8 mouse cellular contexts compared by ENCODE assay signal in the genomic region with DNA sequence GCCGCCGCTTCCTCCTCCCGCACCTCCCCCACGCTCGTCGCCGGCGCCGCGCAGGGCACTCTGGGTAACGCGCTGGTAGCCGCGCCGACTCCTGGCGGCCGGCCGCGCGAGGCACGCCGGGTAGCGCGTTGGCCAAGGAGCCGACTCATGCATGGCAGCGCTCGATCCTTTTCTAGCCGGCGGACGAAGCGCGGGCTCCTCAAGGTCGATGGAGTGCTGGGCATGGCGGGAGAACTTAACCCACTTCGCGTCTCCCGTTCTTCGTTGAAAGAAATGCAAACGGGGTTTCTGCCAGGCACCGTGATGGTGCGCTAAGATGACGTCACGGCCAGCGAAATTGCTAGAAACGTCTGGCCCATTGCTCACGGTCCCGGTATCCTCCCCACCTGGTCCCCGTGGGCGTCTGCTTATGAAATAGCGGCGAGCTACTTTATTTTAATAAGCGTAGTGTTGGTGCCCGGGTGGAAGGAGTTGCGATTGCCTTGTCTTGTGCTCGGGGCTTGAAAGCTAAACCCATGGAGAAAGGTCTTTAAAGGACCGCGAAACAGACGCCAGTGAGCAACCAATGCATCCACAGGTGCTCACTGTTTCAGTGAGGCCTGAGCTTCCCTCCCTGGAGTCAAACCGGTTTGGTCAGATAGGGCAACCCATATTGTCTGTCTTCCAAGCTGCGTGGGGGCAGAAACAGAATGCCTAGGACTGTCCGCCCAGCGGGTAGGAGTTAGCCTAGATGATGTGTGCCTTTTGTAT. TPM values are rescaled to one million over a fixed set of nuclear protein-coding genes. Genes with fewer than 3 reads are reported as not detected.
DNase-seq lines count a peak whose midpoint lies in the region; ATAC-seq and TF ChIP-seq lines count a peak whose summit lies in the region.

A gene (minus strand): TSS at position 62 of the 750 bp plus-strand sequence.

- peak; percentile 91 for DNase-seq in MEL (ENCODE audit: low read depth, low spot score)
- DNase-seq in cerebellum, adult 2 months: peak; percentile 92 to 94
- peak; percentile 95 for DNase-seq in forebrain, postnatal 0 days
- DNase-seq in heart, postnatal 4 days: peak; percentile 89
- DNase-seq in layer of hippocampus, adult 8-10 months (ENCODE audit: low spot score in 2 of 2): peak; percentile 82 to 89
- DNase-seq in ovary, adult 18-20 months (ENCODE audit: low spot score): peak; percentile 77
- DNase-seq in thymus, postnatal 0 days (ENCODE audit: low spot score): peak; percentile 89

- no peak for TF ChIP-seq RAD21 in MEL (IDR thresholded peaks at IDR 0.05; ENCODE audit: low read depth, low read length)

- H3K4me1 ChIP-seq in MEL (ENCODE audit: control insufficient read depth in 1 of 2, insufficient read depth in 2 of 2, low read length in 2 of 2): peaks cover 14 to 18% of the 10 kb centered on the region in 2 experiments
- peaks cover 5% of the 10 kb centered on the region; the same call in 1 of the 2 replicates for H3K4me1 ChIP-seq in cerebellum, adult 2 months (ENCODE audit: control insufficient read depth, insufficient read depth, low read length)
- H3K4me1 ChIP-seq in forebrain, postnatal 0 days (ENCODE audit: insufficient read depth): peaks cover 17% of the 10 kb centered on the region
- peaks cover 24% of the 10 kb centered on the region for H3K4me1 ChIP-seq in lung, embryonic 15.5 days

- H3K79me2 ChIP-seq in MEL (ENCODE audit: control insufficient read depth, insufficient read depth, low read length, poor library complexity): peaks cover 46% of the 10 kb centered on the region

- TF ChIP-seq EP300 in MEL (IDR thresholded peaks at IDR 0.05; ENCODE audit: low read depth in 1 of 2, low read length in 2 of 2): peak in 1 of 2 experiments; percentile 34; a peak in 2 of 4 replicates

- H3K4me2 ChIP-seq in forebrain, postnatal 0 days (ENCODE audit: low read depth): peak within 1 kb of the TSS; percentile 79
- peak within 1 kb of the TSS; percentile 79 for H3K4me2 ChIP-seq in lung, embryonic 15.5 days

- under 1% methylated on average over 62 of the region's 62 CpGs for WGBS in cerebellum, adult 2 months
- WGBS in forebrain, postnatal 0 days: 6% methylated on average over 62 of the region's 62 CpGs
- 2% methylated on average over 61 of the region's 62 CpGs for WGBS in lung, embryonic 15.5 days

- ATAC-seq in forebrain, postnatal 0 days: peak; percentile 97
- peak; percentile 96 for ATAC-seq in lung, embryonic 15.5 days (ENCODE audit: borderline replicate concordance, extremely low read depth, low FRiP score, low TSS enrichment)

- peak; percentile 87 to 96; a peak in 3 of 4 replicates for TF ChIP-seq POLR2A in MEL (IDR thresholded peaks at IDR 0.05; ENCODE audit: control insufficient read depth in 1 of 2, insufficient read depth in 1 of 2, low read depth in 1 of 2, low read length in 2 of 2, poor library complexity in 1 of 2)
- peak; percentile 89 for TF ChIP-seq POLR2A in cerebellum, adult 2 months (IDR thresholded peaks at IDR 0.05; ENCODE audit: borderline replicate concordance, insufficient read depth, low read length)

- H3K9me3 ChIP-seq in MEL (replicated peaks; ENCODE audit: insufficient read depth, low read length): no peaks in the 10 kb centered on the region
- no peaks in the 10 kb centered on the region for H3K9me3 ChIP-seq in forebrain, postnatal 0 days (ENCODE audit: low read length)
- H3K9me3 ChIP-seq in lung, embryonic 15.5 days: no peaks in the 10 kb centered on the region

- TF ChIP-seq CTCF in MEL (IDR thresholded peaks at IDR 0.05 in 2 of 3, conservative IDR thresholded peaks at IDR 0.05 in 1 of 3; ENCODE audit: control insufficient read depth in 1 of 3, insufficient read depth in 1 of 3, low read depth in 2 of 3, low read length in 3 of 3, poor library complexity in 1 of 3, severe bottlenecking in 1 of 3): no peak
- no peak; the same call in 1 of the 2 replicates for TF ChIP-seq CTCF in cerebellum, adult 2 months (IDR thresholded peaks at IDR 0.05; ENCODE audit: borderline replicate concordance, insufficient read depth, low read depth, low read length)
- TF ChIP-seq CTCF in forebrain, postnatal 0 days (IDR thresholded peaks at IDR 0.05; ENCODE audit: low read depth): peak; percentile 70

- H3K27ac ChIP-seq in MEL (ENCODE audit: control insufficient read depth, low read depth, low read length): peak within 1 kb of the TSS; percentile 92
- H3K27ac ChIP-seq in cerebellum, adult 2 months (ENCODE audit: insufficient read depth, low read length): peak within 1 kb of the TSS; percentile 97
- peak within 1 kb of the TSS; percentile 85 for H3K27ac ChIP-seq in forebrain, postnatal 0 days (ENCODE audit: low read depth, low read length)
- peak within 1 kb of the TSS; percentile 82 for H3K27ac ChIP-seq in lung, embryonic 15.5 days

- no peaks in the 10 kb centered on the region for H3K27me3 ChIP-seq in MEL (ENCODE audit: control insufficient read depth in 1 of 2, insufficient read depth in 2 of 2, low read length in 2 of 2)
- H3K27me3 ChIP-seq in cerebellum, adult 2 months (ENCODE audit: control insufficient read depth, insufficient read depth, low read length): no peaks in the 10 kb centered on the region
- no peaks in the 10 kb centered on the region for H3K27me3 ChIP-seq in forebrain, postnatal 0 days (ENCODE audit: insufficient read depth, low read length)
- H3K27me3 ChIP-seq in lung, embryonic 15.5 days: no peaks in the 10 kb centered on the region

- peak within 1 kb of the TSS; percentile 93 for H3K9ac ChIP-seq in MEL (ENCODE audit: control insufficient read depth, low read depth, low read length, poor library complexity, severe bottlenecking)
- H3K9ac ChIP-seq in forebrain, postnatal 0 days: peak within 1 kb of the TSS; percentile 83
- peak within 1 kb of the TSS; percentile 96 for H3K9ac ChIP-seq in lung, embryonic 15.5 days

- peak within 1 kb of the TSS; percentile 87 to 95 for H3K4me3 ChIP-seq in MEL (ENCODE audit: control insufficient read depth in 1 of 2, insufficient read depth in 1 of 2, low read depth in 2 of 2, low read length in 2 of 2)
- H3K4me3 ChIP-seq in cerebellum, adult 2 months (replicated peaks; ENCODE audit: insufficient read depth, low read depth, low read length): peak within 1 kb of the TSS; percentile 80
- peak within 1 kb of the TSS; percentile 99 for H3K4me3 ChIP-seq in forebrain, postnatal 0 days (ENCODE audit: low read depth, low read length)
- peak within 1 kb of the TSS; percentile 97 for H3K4me3 ChIP-seq in lung, embryonic 15.5 days

- H3K36me3 ChIP-seq in MEL (ENCODE audit: control insufficient read depth in 1 of 2, insufficient read depth in 2 of 2, low read length in 2 of 2): peaks cover 0 to 38% of the 10 kb centered on the region in 2 experiments; a peak in 3 of 4 replicates
- no peaks in the 10 kb centered on the region for H3K36me3 ChIP-seq in forebrain, postnatal 0 days (ENCODE audit: insufficient read depth)
- no peaks in the 10 kb centered on the region; the same call in 1 of the 2 replicates for H3K36me3 ChIP-seq in lung, embryonic 15.5 days

TF ChIP-seq in MEL, 35 proteins besides CTCF, POLR2A, EP300 and RAD21 (continues in another document):
- peak; percentile 79; the same call in 1 of the 2 replicates for TF ChIP-seq SIN3A (IDR thresholded peaks at IDR 0.05; ENCODE audit: low read length)
- TF ChIP-seq TAL1 (IDR thresholded peaks at IDR 0.05; ENCODE audit: low read length): no peak
- TF ChIP-seq MAX (IDR thresholded peaks at IDR 0.05; ENCODE audit: low read length): peak; percentile 68; the same call in 1 of the 2 replicates
- TF ChIP-seq JUND (IDR thresholded peaks at IDR 0.05; ENCODE audit: low read depth, low read length): no peak; the same call in 1 of the 2 replicates
- no peak for TF ChIP-seq POLR2AphosphoS5 (IDR thresholded peaks at IDR 0.05; ENCODE audit: borderline replicate concordance, low read depth, low read length)
- TF ChIP-seq ETS1 (IDR thresholded peaks at IDR 0.05; ENCODE audit: low read depth, low read length): no peak
- no peak for TF ChIP-seq ZKSCAN1 (IDR thresholded peaks at IDR 0.05; ENCODE audit: low read depth, low read length)
- peak; percentile 17; the same call in 1 of the 2 replicates for TF ChIP-seq USF1 (IDR thresholded peaks at IDR 0.05; ENCODE audit: low read depth, low read length)
- peak; percentile 48; the same call in 1 of the 2 replicates for TF ChIP-seq E2F4 (IDR thresholded peaks at IDR 0.05; ENCODE audit: borderline replicate concordance, low read depth, low read length)
- no peak for TF ChIP-seq MAFK (IDR thresholded peaks at IDR 0.05; ENCODE audit: borderline replicate concordance, low read depth, low read length)
- peak; percentile 78 for TF ChIP-seq ZMIZ1 (IDR thresholded peaks at IDR 0.05; ENCODE audit: low read depth, low read length)
- TF ChIP-seq CHD2 (IDR thresholded peaks at IDR 0.05; ENCODE audit: low read length): no peak
- peak; percentile 78 for TF ChIP-seq MXI1 (IDR thresholded peaks at IDR 0.05; ENCODE audit: low read depth, low read length)
- peak; percentile 66 for TF ChIP-seq ELF1 (IDR thresholded peaks at IDR 0.05; ENCODE audit: low read depth, low read length)
- peak; percentile 47; the same call in 1 of the 2 replicates for TF ChIP-seq KAT2A (conservative IDR thresholded peaks at IDR 0.05; ENCODE audit: low read depth, low read length)
- no peak for TF ChIP-seq UBTF (IDR thresholded peaks at IDR 0.05; ENCODE audit: borderline replicate concordance, insufficient read depth, low read depth, low read length)
- peak; percentile 54 for TF ChIP-seq TCF12 (IDR thresholded peaks at IDR 0.05; ENCODE audit: low read depth, low read length)
- TF ChIP-seq NRF1 (IDR thresholded peaks at IDR 0.05; ENCODE audit: insufficient read depth, low read depth, low read length, poor library complexity, severe bottlenecking): peak; percentile 67
- TF ChIP-seq GABPA (IDR thresholded peaks at IDR 0.05; ENCODE audit: low read depth, low read length): no peak
- TF ChIP-seq TBP (IDR thresholded peaks at IDR 0.05; ENCODE audit: low read depth, low read length): 0 out of 2 replicates have a peak, but pooled peaks have one; percentile 9
- TF ChIP-seq HCFC1 (IDR thresholded peaks at IDR 0.05; ENCODE audit: low read depth, low read length): peak; percentile 87

RNA-seq across cellular contexts. Expression of the gene that starts here (rescaled TPM):
- total RNA-seq in MEL (2012; rRNA removed): 68.6 and 77.2 TPM in 2 replicates
- polyA plus RNA-seq in MEL (2012; ENCODE audit: insufficient read depth in 1 of 2, insufficient read length in 2 of 2, low read depth in 1 of 2, low replicate concordance in 2 of 2, missing spikeins in 1 of 2): 100 to 1,000 TPM in 1 of 2 experiments, not detected in 1; 146 TPM
- polyA plus RNA-seq in cerebellum, adult 2 months (2012; rRNA removed): 147 and 154 TPM in 2 replicates
- 125 and 172 TPM in 2 replicates for total RNA-seq in forebrain, postnatal 0 days (2014; rRNA removed)
- 85.9 and 118 TPM in 2 replicates for polyA plus RNA-seq in forebrain, postnatal 0 days (2015; fragmentation: Nextera tagmentation; extraction: Ambion mirVana)
- 10 to 100 TPM; 71.3 to 74.6 TPM for total RNA-seq in heart, postnatal 4 days (2021)
- total RNA-seq in layer of hippocampus, adult 8-10 months (2022): 100 to 1,000 TPM; 139 to 165 (median 152) TPM
- polyA plus RNA-seq in lung, embryonic 15.5 days (2015; fragmentation: Nextera tagmentation; extraction: Ambion mirVana): 99.4 and 101 TPM in 2 replicates
- 89.4 and 92.3 TPM in 2 replicates for polyA plus RNA-seq in thymus, postnatal 0 days (2015; fragmentation: Nextera tagmentation; extraction: Ambion mirVana)

Comparison
In these comparisons a context has a peak if more than half of its experiments do, and no peak if none do; other contexts are left out.
1. Peak in every context shown above with its lines: DNase-seq, ATAC-seq, H3K4me3 ChIP-seq and H3K27ac ChIP-seq.